Mouse (Mus musculus) liver, adult 2 months (tissue): ENCODE measurements around the gene Celf2. TPM values are rescaled to one million over a fixed set of nuclear protein-coding genes. Genes with fewer than 3 reads are reported as not detected.

Experiments
- DNase-seq: peaks from one replicate; pipeline ENCODE4 v3.0.0-alpha.2; 2011; ENCODE audit warnings: low read depth, low spot score; ENCODE audit errors: extremely low read depth
- H3K27ac ChIP-seq: fragments of 200-500 bp; replicated peaks from 2 replicates; pipeline ENCODE4 v1.5.1; 2012; ENCODE audit warnings: low read depth, mild to moderate bottlenecking, control low read depth, inconsistent platforms, low read length; ENCODE audit not compliant: insufficient read depth
- H3K27me3 ChIP-seq: fragments of 200-500 bp; 2 replicates; pipeline ENCODE4 v1.6.1; 2012; ENCODE audit warnings: mild to moderate bottlenecking, moderate library complexity, low read length, inconsistent platforms; ENCODE audit not compliant: control insufficient read depth, insufficient read depth
- H3K36me3 ChIP-seq: fragments of 200-500 bp; 2 replicates; pipeline ENCODE4 v1.6.1; 2012; ENCODE audit warnings: low read length, inconsistent platforms; ENCODE audit not compliant: control insufficient read depth, insufficient read depth
- H3K4me1 ChIP-seq: fragments of 200-500 bp; 2 replicates; pipeline ENCODE4 v1.6.1; 2011; ENCODE audit warnings: low read length; ENCODE audit not compliant: control insufficient read depth, insufficient read depth
- H3K4me3 ChIP-seq: fragments of 200-500 bp; 2 replicates; pipeline ENCODE4 v1.5.1; 2011; ENCODE audit warnings: low read depth, mild to moderate bottlenecking, control low read depth, low read length, moderate library complexity; ENCODE audit not compliant: insufficient read depth
- H3K79me2 ChIP-seq: fragments of 200-500 bp; 2 replicates; pipeline ENCODE4 v1.6.1; 2012; ENCODE audit warnings: inconsistent platforms, mild to moderate bottlenecking, low read length, moderate library complexity; ENCODE audit not compliant: control insufficient read depth, insufficient read depth
- H3K9ac ChIP-seq: fragments of 200-500 bp; 2 replicates; pipeline ENCODE4 v1.6.1; 2012; ENCODE audit warnings: low read depth, mild to moderate bottlenecking, control low read depth, inconsistent platforms, low read length
- CTCF ChIP-seq: fragments of 200-500 bp; IDR thresholded peaks from 2 replicates; pipeline ENCODE4 v1.5.1; 2011; ENCODE audit warnings: low read depth, low read length, control low read depth
- POLR2A ChIP-seq: fragments of 200-500 bp; IDR thresholded peaks from 2 replicates; pipeline ENCODE4 v1.6.1; 2011; ENCODE audit warnings: low read length, control low read depth; ENCODE audit not compliant: insufficient read depth; ENCODE audit errors: extremely low read depth
- WGBS: fragments of 180-500 bp; shearing (Covaris S2); methylation state at CpG from one replicate; pipeline ENCODE4 v1.1.7; 2018; 5-methylcytosine and 5-hydroxymethylcytosine counted together
- polyA plus RNA-seq: library from polyadenylated mRNA; depleted of rRNA; stranded (reverse); fragments of >200 nt; gene quantifications from 2 replicates; pipeline ENCODE4 v1.2.3, GENCODE M21; 2012
- total RNA-seq: library from RNA; depleted of rRNA; stranded (reverse); fragments of >200 nt; gene quantifications from 2 replicates; pipeline ENCODE4 v1.2.3, GENCODE M21; 2014

Gene Celf2
- total and polyA plus RNA-seq, 2 experiments, result 2.9 to 4.7 TPM

DNA sequence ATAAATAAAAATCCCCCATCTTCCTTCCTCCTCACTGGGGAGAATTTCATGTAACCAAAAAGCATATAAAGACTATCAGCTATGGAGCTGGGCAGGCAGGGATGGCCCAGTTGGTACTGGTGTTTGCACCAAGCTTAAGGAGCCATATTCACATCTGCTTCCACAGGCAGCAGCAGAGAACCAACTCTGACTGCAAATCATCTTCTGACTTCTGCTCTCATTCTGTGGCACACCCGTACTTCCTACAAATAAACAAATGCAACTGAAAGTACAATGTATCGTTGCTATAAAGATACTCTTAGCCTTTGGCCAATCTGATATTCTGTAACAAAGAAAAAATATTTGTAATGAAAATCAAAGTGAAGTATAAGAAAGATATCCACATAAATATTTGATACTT lies 819.7 kb downstream of the Celf2 start:
- Histone ChIP-seq H3K36me3 (no peaks in the 10 kb centered on the region), H3K4me3 (no peak overlapping the region), H3K9ac (no peak overlapping the region), H3K27me3 (no peaks in the 10 kb centered on the region), H3K4me1 (no peaks in the 10 kb centered on the region), H3K79me2 (no peaks in the 10 kb centered on the region), H3K27ac (no peak overlapping the region)
- DNase-seq, result no peak
- TF ChIP-seq CTCF (no peak), POLR2A (no peak)
- 84% methylated on average over 2 of the region's 2 CpGs for WGBS

DNA sequence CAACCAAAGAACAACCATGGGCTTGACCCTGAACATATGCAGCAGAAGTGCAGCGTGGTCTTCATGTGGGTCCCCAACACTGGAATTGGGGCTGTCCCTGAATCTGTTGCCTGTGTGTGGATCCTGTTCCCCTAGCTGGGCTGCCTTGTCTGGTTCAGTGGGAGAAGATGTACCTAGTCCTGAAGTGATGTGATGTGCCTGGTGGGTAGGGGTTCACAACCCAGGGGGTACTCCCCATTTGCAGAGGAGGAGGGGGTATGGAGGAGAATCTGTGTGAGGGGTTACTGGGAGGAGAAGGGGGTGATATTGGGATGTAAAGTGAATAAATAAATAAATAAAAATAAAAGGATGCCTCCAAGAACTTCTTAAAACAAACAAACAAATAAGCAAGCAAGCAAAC lies 831.1 kb downstream of the Celf2 start:
- WGBS, result 100% methylated on average over 1 of the region's 1 CpGs
- H3K27ac ChIP-seq, result no peak overlapping the region
- TF ChIP-seq POLR2A (no peak), CTCF (no peak)
- no peak for DNase-seq
- H3K4me3 ChIP-seq, result no peak overlapping the region
- H3K27me3 ChIP-seq, result no peaks in the 10 kb centered on the region
- H3K4me1 ChIP-seq, result no peaks in the 10 kb centered on the region; the same call in 1 of the 2 replicates
- no peaks in the 10 kb centered on the region for H3K79me2 ChIP-seq
- no peaks in the 10 kb centered on the region for H3K36me3 ChIP-seq
- no peak overlapping the region for H3K9ac ChIP-seq

DNA sequence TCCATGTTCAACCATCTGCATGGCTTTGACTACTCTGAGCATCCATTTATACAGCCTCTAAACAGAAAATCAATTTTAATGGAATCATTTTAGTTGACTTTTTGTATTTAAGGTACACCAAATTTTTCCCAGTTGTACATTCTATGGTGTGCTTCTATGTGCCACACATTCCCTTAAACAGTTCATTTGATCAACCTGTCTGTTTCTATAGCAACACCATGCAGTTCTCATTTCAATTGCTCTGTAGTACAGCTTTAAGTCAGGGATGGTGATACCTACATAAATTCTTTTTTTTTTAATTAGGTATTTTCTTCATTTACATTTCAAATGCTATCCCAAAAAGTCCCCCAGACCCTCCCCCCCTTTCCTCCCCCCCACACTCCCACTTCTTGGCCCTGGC lies 831.9 kb downstream of the Celf2 start:
- Histone ChIP-seq H3K79me2 (no peaks in the 10 kb centered on the region), H3K27me3 (no peaks in the 10 kb centered on the region), H3K9ac (no peak overlapping the region), H3K27ac (no peak overlapping the region), H3K4me3 (no peak overlapping the region), H3K4me1 (no peaks in the 10 kb centered on the region; the same call in 1 of the 2 replicates), H3K36me3 (no peaks in the 10 kb centered on the region)
- TF ChIP-seq POLR2A (no peak), CTCF (no peak)
- no peak for DNase-seq

DNA sequence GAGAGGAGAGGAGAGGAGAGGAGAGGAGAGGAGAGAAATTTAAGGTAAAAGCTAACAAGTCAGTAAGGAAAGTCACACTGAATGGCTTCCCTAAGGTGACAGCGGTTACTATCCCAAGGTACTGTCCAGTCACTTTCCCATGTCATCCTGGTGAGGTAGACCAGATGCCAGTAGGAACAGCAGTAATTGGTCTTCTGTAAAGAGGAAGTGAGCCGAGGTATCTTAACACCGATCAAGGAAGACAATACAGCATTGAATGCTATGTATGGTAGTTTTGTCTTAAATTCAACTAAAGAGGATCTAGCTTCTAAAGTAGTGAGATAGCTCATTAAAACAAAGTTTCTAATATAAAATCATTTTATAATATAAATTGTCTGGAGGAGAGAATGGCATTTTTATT lies 835.0 kb downstream of the Celf2 start:
- WGBS, result 90% methylated on average over 3 of the region's 3 CpGs
- TF ChIP-seq CTCF (no peak), POLR2A (no peak)
- no peaks in the 10 kb centered on the region for H3K79me2 ChIP-seq
- no peak for DNase-seq
- no peaks in the 10 kb centered on the region for H3K36me3 ChIP-seq
- H3K4me3 ChIP-seq, result no peak overlapping the region
- no peaks in the 10 kb centered on the region; the same call in 1 of the 2 replicates for H3K4me1 ChIP-seq
- no peak overlapping the region for H3K9ac ChIP-seq
- H3K27ac ChIP-seq, result no peak overlapping the region
- H3K27me3 ChIP-seq, result no peaks in the 10 kb centered on the region

DNA sequence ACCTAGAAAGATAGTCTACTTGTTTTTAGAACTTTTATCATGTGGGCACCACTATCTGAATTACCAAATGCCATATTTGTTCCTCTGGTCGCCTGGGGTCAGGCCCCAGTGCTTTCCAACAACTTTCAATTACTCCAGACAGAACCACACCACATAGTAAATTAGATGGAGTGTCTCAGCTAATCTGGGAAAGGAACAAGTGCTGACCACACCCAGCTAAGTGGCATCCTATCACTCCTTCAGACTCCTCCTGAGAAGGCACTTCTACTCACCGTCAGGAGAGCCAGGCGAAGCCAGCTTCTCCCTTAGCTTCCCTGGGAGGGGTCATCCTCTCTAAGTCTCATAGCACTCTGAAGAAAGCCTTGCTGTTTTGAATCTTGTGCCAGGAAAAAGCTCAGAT lies 835.9 kb downstream of the Celf2 start:
- no peak for DNase-seq
- H3K4me3 ChIP-seq, result no peak overlapping the region
- H3K9ac ChIP-seq, result no peak overlapping the region
- no peaks in the 10 kb centered on the region for H3K36me3 ChIP-seq
- H3K4me1 ChIP-seq, result no peaks in the 10 kb centered on the region; the same call in 1 of the 2 replicates
- H3K27me3 ChIP-seq, result no peaks in the 10 kb centered on the region
- no peaks in the 10 kb centered on the region for H3K79me2 ChIP-seq
- no peak for TF ChIP-seq CTCF
- TF ChIP-seq POLR2A, result no peak
- WGBS, result 91% methylated on average over 3 of the region's 3 CpGs
- no peak overlapping the region for H3K27ac ChIP-seq

DNA sequence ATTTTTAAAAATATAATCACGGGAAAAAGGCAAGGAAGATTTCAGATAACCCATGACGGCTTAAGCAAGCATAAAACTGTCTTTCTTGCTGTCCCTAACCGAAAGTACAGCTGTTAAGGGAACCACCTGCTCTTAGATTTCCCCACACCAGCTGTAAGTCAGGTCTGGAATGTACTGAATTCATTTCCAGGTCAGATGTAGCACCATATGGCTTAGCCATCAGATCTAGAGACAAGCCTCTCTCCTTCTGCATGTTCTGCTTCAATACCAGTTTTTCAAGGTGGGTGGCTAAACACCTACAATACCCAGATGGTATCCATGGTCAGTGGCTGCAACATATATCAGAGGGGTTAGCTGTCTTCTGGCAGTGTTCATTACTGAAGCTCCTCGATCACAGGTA lies 841.8 kb downstream of the Celf2 start:
- 86% methylated on average over 4 of the region's 4 CpGs for WGBS

DNA sequence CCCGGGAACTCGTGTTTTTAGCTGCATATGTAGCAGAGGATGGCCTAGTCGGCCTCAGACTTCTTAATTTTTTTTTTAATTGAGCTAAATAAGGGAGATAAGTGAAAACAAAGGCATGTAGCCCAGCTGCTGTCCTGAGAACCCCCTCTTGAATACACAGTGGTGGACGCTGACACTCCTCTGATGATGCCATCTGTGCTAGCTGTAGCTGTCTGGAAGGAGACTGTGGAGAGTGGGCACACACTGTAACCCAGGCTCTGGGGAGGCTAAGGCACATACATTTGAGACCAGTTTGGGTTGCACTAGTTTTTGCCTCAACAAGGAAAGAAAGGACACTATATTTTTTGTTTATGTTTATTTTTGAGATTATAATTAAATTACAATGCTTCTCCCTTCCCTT lies 849.5 kb downstream of the Celf2 start:
- H3K4me1 ChIP-seq, result no peaks in the 10 kb centered on the region
- H3K27ac ChIP-seq, result no peak overlapping the region
- no peak overlapping the region for H3K4me3 ChIP-seq
- no peak for DNase-seq
- TF ChIP-seq CTCF, result no peak
- TF ChIP-seq POLR2A, result no peak
- no peak overlapping the region for H3K9ac ChIP-seq
- no peaks in the 10 kb centered on the region for H3K79me2 ChIP-seq
- H3K27me3 ChIP-seq, result no peaks in the 10 kb centered on the region
- 84% methylated on average over 4 of the region's 4 CpGs for WGBS
- no peaks in the 10 kb centered on the region for H3K36me3 ChIP-seq

More for the DNA sequence above, 841.8 kb downstream of the Celf2 start:
- Histone ChIP-seq H3K9ac (no peak overlapping the region), H3K4me1 (no peaks in the 10 kb centered on the region), H3K27ac (no peak overlapping the region), H3K27me3 (no peaks in the 10 kb centered on the region), H3K36me3 (no peaks in the 10 kb centered on the region; the same call in 1 of the 2 replicates), H3K79me2 (no peaks in the 10 kb centered on the region), H3K4me3 (no peak overlapping the region)
- DNase-seq, result no peak
- TF ChIP-seq POLR2A (no peak), CTCF (no peak)
